ENCODE assay signal across 15 mouse cellular contexts in the genomic region with DNA sequence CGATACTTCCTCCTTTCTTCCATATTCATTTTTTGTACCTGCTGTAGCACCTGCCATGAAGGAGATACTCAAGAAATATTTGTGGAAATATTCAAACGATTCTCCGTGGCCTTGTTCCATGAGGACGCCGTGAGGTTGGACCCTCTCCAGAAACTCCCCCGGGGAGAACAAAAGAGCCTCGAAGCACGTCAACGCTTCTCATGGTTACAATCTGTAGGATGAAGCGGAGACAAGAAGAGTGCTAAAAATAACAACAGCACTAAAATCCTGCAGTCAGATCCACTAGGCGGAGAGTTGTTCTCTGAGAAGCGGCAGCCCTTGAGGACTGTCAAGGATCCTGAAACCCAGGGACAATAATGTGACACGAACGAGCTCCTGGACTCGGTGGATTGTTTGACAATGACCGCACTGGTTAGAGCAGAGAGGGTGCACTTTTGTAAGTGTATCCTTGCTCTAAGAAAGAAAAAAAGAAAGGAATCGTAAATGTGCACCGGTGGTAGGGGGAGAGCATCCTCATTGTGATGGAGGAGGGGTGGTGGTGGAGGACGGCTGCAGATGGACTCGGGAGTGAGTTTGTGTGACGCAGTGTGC. TPM values are rescaled to one million over a fixed set of nuclear protein-coding genes. Genes with fewer than 3 reads are reported as not detected.
A peak's percentile ranks its signal among the peaks of the same experiment; 100 is the strongest.
DNase-seq lines count a peak whose midpoint lies in the region; ATAC-seq and TF ChIP-seq lines count a peak whose summit lies in the region.
"Had no signal": no experiment of that assay in that cellular context is flagged by ENCODE, and none has a peak within 500 bp of the region (broad histone marks: within the 10 kb centered on the region; RNA-seq: fewer than 3 reads in every experiment).

No protein-coding gene starts in this region.

- TF ChIP-seq CTCF in brain, embryonic 14.5 days (IDR thresholded peaks at IDR 0.05; ENCODE audit: borderline replicate concordance, extremely low read depth, insufficient read depth, insufficient read length): no peak

- TF ChIP-seq POLR2A in brain, embryonic 14.5 days (IDR thresholded peaks at IDR 0.05; ENCODE audit: borderline replicate concordance, extremely low read depth, insufficient read depth, insufficient read length, poor library complexity, severe bottlenecking): no peak

- H3K36me3 ChIP-seq in heart, embryonic 13.5 days: no peaks in the 10 kb centered on the region
- H3K36me3 ChIP-seq: limb, embryonic 12.5 days; lung, embryonic 15.5 days; midbrain, embryonic 15.5 days; neural tube, embryonic 15.5 days had no signal

- peaks cover 17% of the 10 kb centered on the region for H3K4me1 ChIP-seq in heart, embryonic 13.5 days
- H3K4me1 ChIP-seq: limb, embryonic 12.5 days had no signal

- no peaks in the 10 kb centered on the region for H3K27me3 ChIP-seq in heart, embryonic 13.5 days (replicated peaks)
- H3K27me3 ChIP-seq: limb, embryonic 12.5 days; lung, embryonic 15.5 days; midbrain, embryonic 15.5 days; neural tube, embryonic 15.5 days had no signal

- H3K9me3 ChIP-seq in heart, embryonic 13.5 days: no peaks in the 10 kb centered on the region
- H3K9me3 ChIP-seq: limb, embryonic 12.5 days; lung, embryonic 15.5 days; midbrain, embryonic 15.5 days; neural tube, embryonic 15.5 days had no signal

- 30% methylated on average over 21 of the region's 21 CpGs for WGBS in heart, embryonic 13.5 days

- ATAC-seq in heart, embryonic 13.5 days (ENCODE audit: extremely low read depth, insufficient number of reproducible peaks, low FRiP score, low TSS enrichment): no peak
- ATAC-seq: midbrain, embryonic 15.5 days had no signal

- peak overlapping the region; percentile 61 for H3K4me2 ChIP-seq in heart, embryonic 13.5 days
- H3K4me2 ChIP-seq: limb, embryonic 12.5 days; lung, embryonic 15.5 days; midbrain, embryonic 15.5 days; neural tube, embryonic 15.5 days had no signal

- H3K4me3 ChIP-seq in heart, embryonic 13.5 days: peak overlapping the region; percentile 32
- H3K4me3 ChIP-seq: limb, embryonic 12.5 days; lung, embryonic 15.5 days; midbrain, embryonic 15.5 days; neural tube, embryonic 15.5 days had no signal

- peak overlapping the region; percentile 72 for H3K27ac ChIP-seq in heart, embryonic 13.5 days (replicated peaks)
- H3K27ac ChIP-seq: limb, embryonic 12.5 days; lung, embryonic 15.5 days; midbrain, embryonic 15.5 days; neural tube, embryonic 15.5 days; stomach, postnatal 0 days had no signal

- H3K9ac ChIP-seq in heart, embryonic 13.5 days: no peak overlapping the region
- H3K9ac ChIP-seq: limb, embryonic 12.5 days; lung, embryonic 15.5 days; midbrain, embryonic 15.5 days; neural tube, embryonic 15.5 days had no signal

- DNase-seq in heart, adult 18-20 months: no peak
- DNase-seq in brain, adult 2 months (ENCODE audit: low read depth, low spot score): peak; percentile 69
- peak; percentile 45 for DNase-seq in brain, embryonic 14.5 days (ENCODE audit: low read depth)
- DNase-seq in lung, postnatal 14 days: peak; percentile 21
- no peak for DNase-seq in kidney, adult 8-10 months
- DNase-seq in thymus, postnatal 10 days (ENCODE audit: low spot score in 2 of 2): no peak
- DNase-seq: adrenal gland, adult 2 months; gastrocnemius, postnatal 25 days; kidney, postnatal 25 days had no signal

RNA-seq across cellular contexts. Expression of a gene that starts 35.0 kb away (rescaled TPM):
- polyA plus RNA-seq in heart, embryonic 13.5 days (2015; fragmentation: Nextera tagmentation; extraction: Ambion mirVana): 3.3 and 3.6 TPM in 2 replicates
- not detected for total RNA-seq in heart, adult 18-20 months (2021)
- polyA plus RNA-seq in brain, embryonic 14.5 days (2012; rRNA removed): not detected in 2 replicates
- total RNA-seq: adrenal gland, adult 2 months; gastrocnemius, postnatal 25 days had no signal
- polyA plus RNA-seq: adrenal gland, adult 2 months; limb, embryonic 12.5 days; midbrain, embryonic 15.5 days; neural tube, embryonic 15.5 days had no signal

RNA-seq across cellular contexts. Expression of a gene that starts 52.8 kb away (rescaled TPM):
- 16.8 and 19.5 TPM in 2 replicates for polyA plus RNA-seq in heart, embryonic 13.5 days (2015; fragmentation: Nextera tagmentation; extraction: Ambion mirVana)
- 1 to 10 TPM; 3.3 to 4.3 TPM for total RNA-seq in heart, adult 18-20 months (2021)
- polyA plus RNA-seq in brain, embryonic 14.5 days (2012; rRNA removed): 5.2 and 8.2 TPM in 2 replicates

Comparison
In these comparisons a context has a peak if more than half of its experiments do, and no peak if none do; other contexts are left out.
1. DNase-seq: peak in brain, adult 2 months (single experiment), brain, embryonic 14.5 days (single experiment) and lung, postnatal 14 days (single experiment); none in heart, adult 18-20 months (0 of 2), kidney, adult 8-10 months (0 of 2) and thymus, postnatal 10 days (0 of 2).